Mouse (Mus musculus) midbrain, postnatal 0 days (tissue): ENCODE results near the gene Sfi1. TPM values are rescaled to one million over a fixed set of nuclear protein-coding genes. Genes with fewer than 3 reads are reported as not detected.
"Not testable (repeated sequence)": the region's sequence is repeated elsewhere in the genome, so short reads cannot be mapped to it uniquely, and the experiment has no call there.

Experiments used
- ATAC-seq: fragments of 200-750 bp; cut with Nextera tagmentation; 2 replicates; pipeline ENCODE4 v1.8.0; 2017; ENCODE audit warnings: moderate number of reproducible peaks, mild to moderate bottlenecking, moderate TSS enrichment, moderate library complexity; ENCODE audit not compliant: low FRiP score
- DNase-seq: peaks from one replicate; pipeline ENCODE4 v3.0.0-alpha.2; 2015; ENCODE audit warnings: low spot score
- H3K27ac ChIP-seq: fragments of 300-500 bp; sonication (generic); 2 replicates; pipeline ENCODE4 v1.5.1; 2014; ENCODE audit warnings: low read depth, mild to moderate bottlenecking, low read length, mixed read lengths
- H3K27me3 ChIP-seq: fragments of 300-500 bp; sonication (generic); 2 replicates; pipeline ENCODE4 v1.6.1; 2014; ENCODE audit warnings: low read length, control low read depth, mixed read lengths; ENCODE audit not compliant: insufficient read depth
- H3K36me3 ChIP-seq: fragments of 300-500 bp; sonication (generic); 2 replicates; pipeline ENCODE4 v1.6.1; 2014; ENCODE audit warnings: low read length, control low read depth, mixed read lengths; ENCODE audit not compliant: insufficient read depth
- H3K4me1 ChIP-seq: fragments of 300-500 bp; sonication (generic); 2 replicates; pipeline ENCODE4 v1.6.1; 2014; ENCODE audit warnings: mild to moderate bottlenecking, control low read depth, antibody characterized with exemption, low read length, mixed read lengths; ENCODE audit not compliant: insufficient read depth
- H3K4me2 ChIP-seq: fragments of 300-500 bp; sonication (generic); 2 replicates; pipeline ENCODE4 v1.6.1; 2014; ENCODE audit warnings: low read depth, mild to moderate bottlenecking, low read length, mixed read lengths; ENCODE audit not compliant: poor library complexity, severe bottlenecking
- H3K4me3 ChIP-seq: fragments of 300-500 bp; sonication (generic); 2 replicates; pipeline ENCODE4 v1.5.1; 2014; ENCODE audit warnings: low read depth, mild to moderate bottlenecking, low read length, moderate library complexity
- H3K9ac ChIP-seq: fragments of 300-500 bp; sonication (generic); replicated peaks from 2 replicates; pipeline ENCODE4 v1.6.1; 2014; ENCODE audit warnings: mild to moderate bottlenecking, low read length, moderate library complexity, mixed read lengths; ENCODE audit not compliant: poor library complexity, severe bottlenecking
- H3K9me3 ChIP-seq: fragments of 300-500 bp; sonication (generic); 2 replicates; pipeline ENCODE4 v1.6.1; 2016; ENCODE audit warnings: low read length, control low read depth
- WGBS: fragments of 180-500 bp; shearing (Covaris S2); extraction: QIAGEN DNeasy Blood & Tissue Kit; methylation state at CpG from one replicate; pipeline ENCODE4 v1.1.7; 2014; 5-methylcytosine and 5-hydroxymethylcytosine counted together
- polyA plus RNA-seq: library from polyadenylated mRNA; unstranded; fragments of >200 nt; fragmentation: Nextera tagmentation; extraction: Ambion mirVana; gene quantifications from 2 replicates; pipeline ENCODE4 v1.2.1, GENCODE M21; 2015
- total RNA-seq: library from RNA; depleted of rRNA; stranded (reverse); fragments of >200 nt; gene quantifications from 2 replicates; pipeline ENCODE4 v1.2.3, GENCODE M21; 2014

Gene Sfi1
- total and polyA plus RNA-seq, 2 experiments from 2014 or later = 11.3 to 17.6 TPM

- not testable (repeated sequence) for H3K36me3 ChIP-seq, H3K27me3 ChIP-seq, DNase-seq, H3K4me3 ChIP-seq, H3K27ac ChIP-seq, H3K4me2 ChIP-seq, H3K4me1 ChIP-seq, H3K9ac ChIP-seq, H3K9me3 ChIP-seq
- 91% methylated on average over 4 of the region's 5 CpGs for WGBS
- peak; percentile 66 for ATAC-seq
These were observed 50.9 kb downstream of the Sfi1 start for GRCm38 (mm10) chr11:3142413-3142812.

DNA sequence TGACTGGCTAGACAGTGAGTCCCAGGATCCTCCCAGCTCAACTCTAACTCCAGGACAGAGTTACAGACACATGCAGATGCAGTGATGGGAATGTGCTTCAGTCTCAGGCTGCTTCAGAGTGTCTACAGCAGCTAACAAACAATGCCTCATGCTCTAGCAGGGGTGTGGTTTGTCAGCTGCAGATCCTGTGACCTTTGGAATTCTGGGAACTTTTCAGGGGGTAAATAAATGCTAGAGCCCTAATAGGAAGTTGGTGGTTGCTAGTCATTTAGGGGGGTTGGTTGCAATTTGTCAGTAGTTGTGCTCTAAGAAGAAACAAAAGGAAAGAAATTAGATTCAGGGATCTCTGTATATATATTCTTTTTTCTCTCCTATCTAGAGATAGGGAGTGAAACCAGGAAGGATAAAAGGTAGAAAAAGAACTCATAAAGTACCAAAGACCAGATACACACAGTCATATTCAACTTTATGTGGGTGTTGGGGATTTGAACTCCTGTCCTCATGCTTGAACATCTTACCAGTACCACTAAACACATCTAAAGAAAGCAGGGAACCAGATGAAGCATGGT, 52.2 kb downstream of the Sfi1 start:
- not testable (repeated sequence) for H3K27me3 ChIP-seq, H3K27ac ChIP-seq, H3K4me3 ChIP-seq, ATAC-seq, H3K36me3 ChIP-seq, H3K4me2 ChIP-seq, H3K9ac ChIP-seq, H3K4me1 ChIP-seq, H3K9me3 ChIP-seq, DNase-seq

DNA sequence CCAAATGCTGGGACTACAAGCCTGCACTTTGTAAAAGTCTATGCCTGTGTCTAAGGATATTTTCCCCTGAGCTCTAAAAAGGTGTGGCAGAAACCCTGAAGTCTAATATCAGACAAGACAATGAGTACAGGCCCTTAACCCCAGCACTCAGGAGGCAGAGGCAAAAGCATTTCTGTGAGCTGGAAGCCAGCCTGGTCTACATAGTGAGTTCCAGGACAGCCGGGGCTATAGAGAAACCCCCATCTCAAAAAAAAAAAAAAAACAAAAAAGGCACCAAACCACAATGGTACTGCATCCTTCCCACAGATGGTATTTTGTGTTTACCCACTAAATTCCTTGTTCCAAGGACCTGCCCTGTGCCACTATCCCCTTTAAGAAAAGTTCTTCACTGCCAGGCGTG, 54.9 kb downstream of the Sfi1 start:
- 96% methylated on average over 2 of the region's 2 CpGs for WGBS
- not testable (repeated sequence) for H3K9me3 ChIP-seq, H3K36me3 ChIP-seq, H3K27ac ChIP-seq, H3K4me1 ChIP-seq, DNase-seq, H3K4me2 ChIP-seq, H3K4me3 ChIP-seq, H3K9ac ChIP-seq, H3K27me3 ChIP-seq, ATAC-seq

DNA sequence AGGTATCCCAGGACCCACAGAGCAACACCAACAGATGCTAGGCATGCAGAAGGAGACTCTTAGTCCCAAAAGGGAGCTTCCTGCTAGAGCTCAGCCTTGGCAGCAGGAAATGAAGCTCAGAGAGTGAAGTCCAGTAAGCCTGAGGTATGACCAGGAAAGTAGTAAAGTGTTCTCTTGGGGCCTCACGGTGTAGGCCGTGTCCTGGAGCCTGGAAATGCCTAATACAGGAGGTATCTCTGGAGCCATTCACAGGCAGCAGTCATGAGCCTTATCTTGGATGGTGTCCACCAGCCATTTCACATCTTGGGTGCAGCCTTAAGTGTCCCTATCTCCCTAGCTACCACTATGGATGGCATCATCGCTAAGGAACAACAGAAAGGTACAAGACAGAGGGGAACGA, 56.0 kb downstream of the Sfi1 start:
- H3K9me3 ChIP-seq, H3K27me3 ChIP-seq, H3K4me3 ChIP-seq, H3K9ac ChIP-seq, H3K4me1 ChIP-seq, H3K27ac ChIP-seq, H3K36me3 ChIP-seq, H3K4me2 ChIP-seq: not testable (repeated sequence)
- DNase-seq = peak; percentile 12
- 93% methylated on average over 4 of the region's 4 CpGs for WGBS
- peak; percentile 14 for ATAC-seq

- H3K9me3 ChIP-seq, H3K9ac ChIP-seq, DNase-seq, H3K4me2 ChIP-seq, H3K4me1 ChIP-seq, H3K36me3 ChIP-seq, H3K4me3 ChIP-seq, ATAC-seq, H3K27ac ChIP-seq, H3K27me3 ChIP-seq: not testable (repeated sequence)
- WGBS = 88% methylated on average over 3 of the region's 3 CpGs
These were observed 57.3 kb downstream of the Sfi1 start for GRCm38 (mm10) chr11:3135956-3136355.

- not testable (repeated sequence) for H3K9ac ChIP-seq, H3K9me3 ChIP-seq, DNase-seq, H3K4me2 ChIP-seq, H3K27me3 ChIP-seq, H3K4me1 ChIP-seq, ATAC-seq, H3K4me3 ChIP-seq, H3K27ac ChIP-seq, H3K36me3 ChIP-seq
- WGBS = 90% methylated on average over 3 of the region's 7 CpGs
These were observed 57.9 kb downstream of the Sfi1 start for GRCm38 (mm10) chr11:3135391-3135790.

DNA sequence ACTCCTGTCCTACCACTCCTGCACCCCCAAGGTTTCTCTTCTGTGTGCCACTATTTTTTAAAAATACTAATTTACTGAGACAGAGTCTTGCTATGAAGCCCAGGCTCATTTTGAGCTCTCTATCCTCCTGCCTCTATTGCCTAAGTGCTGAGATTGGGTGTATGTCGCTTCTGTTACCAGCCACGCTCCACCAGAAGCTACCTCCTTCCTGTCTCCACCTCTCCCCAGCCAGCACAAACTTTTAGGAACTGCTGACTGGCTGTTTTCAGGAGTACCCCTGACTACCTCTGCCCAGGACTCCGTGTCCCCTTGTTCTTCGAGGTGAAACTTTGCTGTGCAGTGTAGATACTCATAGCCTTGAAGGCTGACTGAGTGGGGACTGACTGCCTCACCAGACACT, 59.9 kb downstream of the Sfi1 start:
- H3K36me3 ChIP-seq, H3K27ac ChIP-seq, DNase-seq, H3K4me2 ChIP-seq, H3K4me1 ChIP-seq, H3K27me3 ChIP-seq, H3K9ac ChIP-seq, H3K4me3 ChIP-seq: not testable (repeated sequence)
- WGBS = no CpG with 5 or more reads among the region's 4 CpGs
- peaks cover 11% of the 10 kb centered on the region for H3K9me3 ChIP-seq
- ATAC-seq = peak; percentile 1

- not testable (repeated sequence) for H3K27me3 ChIP-seq, H3K4me1 ChIP-seq, H3K36me3 ChIP-seq, DNase-seq, H3K4me3 ChIP-seq, H3K4me2 ChIP-seq, H3K9ac ChIP-seq, H3K27ac ChIP-seq, ATAC-seq
- WGBS = 79% methylated on average over 3 of the region's 3 CpGs
- peaks cover 11% of the 10 kb centered on the region for H3K9me3 ChIP-seq
These were observed 60.3 kb downstream of the Sfi1 start for GRCm38 (mm10) chr11:3132957-3133356.

GRCm38 (mm10) chr11:3132001-3132400, 61.3 kb downstream of the Sfi1 start:
- not testable (repeated sequence) for H3K36me3 ChIP-seq, H3K4me2 ChIP-seq, H3K9ac ChIP-seq, H3K4me1 ChIP-seq, H3K4me3 ChIP-seq, DNase-seq, H3K27ac ChIP-seq, H3K27me3 ChIP-seq
- ATAC-seq = peak; percentile 25
- WGBS = 94% methylated on average over 8 of the region's 10 CpGs
- peaks cover 17% of the 10 kb centered on the region for H3K9me3 ChIP-seq
